Mouse (Mus musculus) left cerebral cortex, postnatal 36 days (tissue): Measurements from ENCODE around the gene Hectd1. TPM values are rescaled to one million over a fixed set of nuclear protein-coding genes. Genes with fewer than 3 reads are reported as not detected.
A peak's percentile ranks its signal among the peaks of the same experiment; 100 is the strongest.

ENCODE experiments used
- DNase-seq, 2 experiments: peaks; one replicate each; pipeline ENCODE4 v3.0.0; 2021 to 2022; ENCODE audit warnings: low spot score in 2 of 2, mixed read lengths in 1 of 2
- intact Hi-C: fragments of 180-260 bp; cut with DNase I; formaldehyde crosslinking; loops from one replicate; pipeline ENCODE4 v1.15.1; 2025
- total RNA-seq, 2 experiments: library from RNA; stranded (reverse); gene quantifications; 2 replicates each; pipeline ENCODE4 v1.2.3; 2021

The Hectd1 gene
- total RNA-seq, result 10 to 100 TPM; 80.3 to 85.1 TPM

DNA sequence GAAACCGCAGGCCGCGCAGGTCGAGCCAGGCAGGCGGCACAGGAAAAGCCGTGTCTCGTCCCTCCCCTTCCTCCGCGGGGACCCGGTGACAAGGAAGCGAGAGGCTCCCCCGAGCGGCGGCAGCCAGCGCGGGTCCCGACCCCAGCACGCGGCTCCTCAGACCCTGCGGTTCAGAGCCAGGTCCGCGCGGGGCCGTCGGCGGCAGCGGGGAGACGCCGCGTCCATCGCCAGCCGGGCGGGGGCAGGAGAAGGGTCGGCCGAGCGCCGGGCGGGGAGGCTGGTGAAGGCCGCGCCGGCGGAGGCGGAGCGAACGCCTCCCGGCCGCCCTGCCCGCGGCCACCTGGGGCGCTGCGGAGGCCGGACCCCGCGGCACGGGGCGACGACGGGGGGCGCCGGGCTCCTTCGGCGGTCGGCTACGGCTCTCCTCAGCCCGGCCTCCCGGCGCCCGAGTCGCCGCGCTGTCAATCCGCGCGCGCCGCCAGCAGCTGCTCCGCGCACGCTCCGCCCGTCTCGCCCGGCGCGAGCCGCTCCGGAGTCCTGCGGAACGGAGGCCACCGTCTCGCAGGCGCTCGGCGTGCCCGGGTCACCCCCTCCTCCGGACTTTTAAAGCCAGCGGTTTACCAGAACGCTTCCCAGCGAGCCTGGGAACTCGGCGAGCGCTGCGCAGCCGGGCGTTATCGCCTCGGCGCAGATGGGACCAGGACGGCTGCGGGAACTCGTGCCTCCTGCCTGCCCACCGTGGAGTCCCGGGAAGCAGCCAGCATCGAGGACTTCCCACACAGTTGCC, at the start of gene Hectd1:
Gene Hectd1 (minus strand): TSS at position 247 of the 787 bp plus-strand sequence.
- intact Hi-C loops, result no loop called here

DNA sequence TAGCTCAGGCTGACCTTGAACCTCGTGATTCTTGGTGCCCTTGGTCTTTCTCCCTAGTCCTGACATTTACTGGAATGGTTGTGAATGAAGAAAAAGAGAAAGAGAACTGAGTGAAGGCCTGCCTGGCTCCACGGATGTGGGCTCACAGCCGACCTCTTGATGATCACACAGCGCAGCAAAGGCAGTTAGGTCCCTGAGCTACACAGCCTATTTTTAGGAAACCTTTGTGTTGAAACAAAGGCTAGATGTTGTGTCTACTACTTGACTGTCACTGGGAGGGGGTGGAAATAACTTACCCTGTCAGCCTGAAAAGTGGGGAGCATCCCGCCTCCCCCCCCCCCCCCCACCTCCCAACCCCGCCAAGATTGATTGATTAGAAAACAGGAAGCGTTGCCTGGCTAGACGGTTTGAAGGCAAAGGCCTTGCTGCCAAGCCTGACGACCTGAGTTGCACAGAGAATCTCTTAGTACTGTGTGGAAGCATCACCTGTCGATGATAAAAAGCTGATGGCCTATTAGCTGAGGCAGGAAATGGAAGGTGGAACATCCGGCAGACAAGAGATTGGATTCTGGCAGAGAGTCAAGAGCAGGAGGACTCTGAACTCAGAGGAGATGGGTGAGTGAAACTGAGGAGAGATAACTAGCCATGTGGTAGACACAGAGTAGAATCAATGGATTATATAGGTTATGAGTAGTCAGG, 42.3 kb upstream of the Hectd1 start:
- intact Hi-C loops, result no loop called here
- no peak for DNase-seq

More for the DNA sequence above, at the start of gene Hectd1:
- peak; percentile 86 to 89 for DNase-seq

DNA sequence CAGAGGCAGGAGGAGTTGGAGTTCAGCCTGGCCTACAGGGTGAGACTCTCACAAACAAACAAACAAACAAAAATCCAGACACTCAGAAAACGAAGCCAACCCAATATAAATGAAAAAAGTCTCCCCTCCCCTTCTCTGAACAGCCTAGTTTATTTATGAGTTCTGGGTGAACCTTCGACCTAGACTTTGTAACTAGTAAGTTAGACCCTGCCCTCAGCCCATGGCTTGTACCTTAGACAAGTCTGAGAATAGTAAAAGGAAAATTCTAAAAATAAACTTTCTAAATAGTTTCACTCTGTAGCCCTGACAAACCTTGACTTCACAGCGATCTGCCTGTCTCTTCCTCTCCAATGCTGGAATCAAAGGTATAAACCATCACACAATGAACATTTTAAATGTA, 40.2 kb upstream of the Hectd1 start:
- DNase-seq, result no peak
- intact Hi-C loops, result no loop called here

DNA sequence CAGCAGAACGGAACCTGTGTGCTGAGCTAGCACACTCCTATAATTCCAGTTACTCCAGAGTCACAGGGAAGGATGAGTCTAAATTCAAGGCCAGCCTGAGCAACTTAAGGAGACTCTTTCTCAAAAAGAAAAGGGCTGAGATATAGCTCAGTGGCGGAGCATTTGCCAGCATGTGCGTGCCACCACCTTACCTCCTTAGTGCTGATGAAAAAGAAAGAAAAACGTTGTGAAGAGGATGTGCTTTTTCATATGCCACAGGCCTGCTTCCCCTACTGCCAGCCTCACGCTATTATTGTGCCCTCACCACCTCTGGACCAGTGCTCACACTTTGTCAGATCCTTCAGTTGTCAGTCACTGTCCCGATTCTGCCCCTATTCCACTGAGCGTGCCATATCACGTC, 37.7 kb upstream of the Hectd1 start:
- no peak for DNase-seq
- intact Hi-C loops, result no loop called here

DNA sequence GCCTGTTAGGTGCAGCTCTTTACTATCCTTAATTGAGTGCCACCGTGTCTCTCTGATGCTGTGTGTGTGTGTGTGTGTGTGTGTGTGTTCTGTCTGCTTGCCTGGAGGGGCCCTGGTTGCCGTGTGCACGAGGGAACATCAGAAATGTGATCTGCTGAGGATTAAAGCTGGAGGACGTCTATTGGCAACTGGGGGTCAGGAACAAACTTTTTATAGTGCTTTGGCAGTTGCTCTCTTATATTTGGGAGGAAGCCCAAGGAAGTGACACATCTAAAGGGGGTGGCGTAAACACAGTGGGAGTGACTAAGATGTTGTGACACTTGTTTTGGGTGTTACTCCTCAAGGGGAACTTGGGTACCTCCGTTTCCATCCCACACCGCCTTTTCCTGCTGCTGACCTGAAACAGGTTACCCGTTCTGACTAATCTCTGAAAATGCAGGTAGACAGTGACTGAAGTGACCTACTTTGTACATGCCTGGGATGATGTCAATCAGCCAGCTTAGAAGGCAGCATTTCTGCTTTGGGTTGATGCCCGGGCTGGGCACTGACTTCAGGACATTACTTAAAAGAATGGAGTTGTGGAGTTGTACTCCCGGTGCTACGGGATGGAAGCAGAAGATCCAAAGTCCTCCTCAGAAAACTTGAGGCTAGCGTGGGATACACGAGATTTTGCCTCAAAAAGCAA, 37.0 kb upstream of the Hectd1 start:
- intact Hi-C loops, result no loop called here
- no peak for DNase-seq

DNA sequence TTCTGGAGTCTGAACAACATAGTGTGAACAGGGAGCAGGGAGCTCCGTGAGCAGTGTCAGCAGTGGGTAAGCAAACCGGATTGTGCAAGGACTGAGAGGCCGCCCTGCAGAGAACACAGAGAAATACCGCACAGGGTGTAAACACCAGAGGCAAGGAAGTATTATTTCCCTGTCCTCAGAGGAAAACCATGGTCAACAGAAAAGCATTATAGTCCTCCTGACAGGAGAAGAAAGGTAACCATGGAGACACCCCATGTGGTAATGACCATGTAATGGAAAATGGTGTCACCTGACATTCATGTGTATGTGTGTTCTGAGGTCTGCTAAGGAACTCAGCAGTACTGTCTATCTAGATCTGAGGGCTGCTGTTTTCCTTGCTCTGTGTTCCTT, 36.4 kb upstream of the Hectd1 start:
- intact Hi-C loops, result no loop called here
- DNase-seq, result no peak

DNA sequence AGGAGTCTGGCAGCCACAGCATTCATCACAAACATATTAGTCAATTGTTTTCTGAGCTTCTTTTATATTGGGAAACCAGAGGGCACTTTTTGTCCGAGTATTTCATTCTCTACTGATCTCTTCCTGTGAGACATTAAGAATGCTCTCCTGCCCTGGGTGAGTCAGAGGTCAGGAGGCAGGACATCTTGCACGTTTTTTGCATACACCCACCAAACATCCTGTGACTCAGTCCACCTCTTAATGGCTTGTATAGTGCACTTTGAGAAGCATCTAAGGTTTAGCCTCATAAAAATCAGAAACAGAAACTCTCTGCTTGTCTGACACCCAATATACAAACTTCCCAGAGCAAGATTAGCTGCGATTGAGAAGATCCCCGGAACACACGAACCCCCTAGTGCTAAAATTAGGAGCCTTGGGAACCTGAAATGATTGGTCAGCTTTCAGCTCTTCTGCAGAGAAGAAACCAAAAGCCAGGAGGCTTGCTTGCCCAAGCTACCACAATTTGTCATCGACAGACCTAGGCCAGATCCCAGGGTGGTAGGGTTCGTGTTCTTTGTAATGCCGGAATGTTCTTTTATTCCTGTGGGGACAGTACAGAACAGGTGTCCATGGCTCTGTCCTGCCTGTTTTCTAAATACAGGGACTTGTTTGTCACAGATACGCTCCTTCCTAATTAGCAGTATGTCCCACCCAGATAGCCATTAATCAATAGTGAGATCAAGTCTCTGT, 35.9 kb upstream of the Hectd1 start:
- intact Hi-C loops, result no loop called here
- no peak for DNase-seq

DNA sequence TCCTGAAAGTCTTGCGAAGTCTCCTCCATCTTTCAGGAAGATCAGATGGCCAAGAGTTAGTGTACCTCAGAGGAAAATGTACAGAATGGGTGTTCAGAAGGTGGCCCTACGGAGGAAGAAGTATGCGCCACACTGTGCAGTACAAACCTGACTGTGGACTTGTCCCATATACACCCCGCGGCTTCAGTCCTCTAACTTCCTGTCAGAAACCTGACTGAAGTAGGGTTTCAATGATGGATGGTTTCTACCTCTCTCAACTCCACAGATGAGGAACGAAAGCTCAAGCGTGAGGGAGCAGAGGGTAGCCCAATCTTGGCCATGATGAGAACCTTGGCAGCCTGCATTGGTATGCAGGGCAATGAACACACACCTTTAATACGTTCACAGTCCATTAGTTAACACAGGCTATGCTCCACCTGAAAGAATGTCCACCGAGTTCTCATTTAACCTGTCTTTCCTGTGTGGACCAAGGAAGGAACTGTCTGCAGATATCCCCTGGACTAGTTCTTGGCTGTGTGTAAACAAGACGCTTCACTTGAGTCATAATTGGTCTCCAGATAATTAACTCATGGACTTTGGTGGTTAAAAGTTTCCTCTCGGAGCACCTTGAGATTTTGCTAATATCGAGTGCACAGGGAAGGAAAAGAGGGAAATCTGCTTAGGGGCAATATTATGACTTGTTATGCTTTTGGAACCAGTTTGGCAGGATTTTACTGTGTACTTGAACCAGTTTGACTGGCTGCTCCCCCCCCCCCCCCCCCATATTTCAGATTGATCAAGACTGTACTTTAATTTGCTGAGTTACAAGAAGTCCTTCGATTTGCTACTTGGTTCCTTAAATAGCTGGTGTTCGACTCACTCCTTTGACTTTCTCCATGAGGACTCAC, 34.0 kb upstream of the Hectd1 start:
- intact Hi-C loops, result no loop called here
- no peak for DNase-seq

DNA sequence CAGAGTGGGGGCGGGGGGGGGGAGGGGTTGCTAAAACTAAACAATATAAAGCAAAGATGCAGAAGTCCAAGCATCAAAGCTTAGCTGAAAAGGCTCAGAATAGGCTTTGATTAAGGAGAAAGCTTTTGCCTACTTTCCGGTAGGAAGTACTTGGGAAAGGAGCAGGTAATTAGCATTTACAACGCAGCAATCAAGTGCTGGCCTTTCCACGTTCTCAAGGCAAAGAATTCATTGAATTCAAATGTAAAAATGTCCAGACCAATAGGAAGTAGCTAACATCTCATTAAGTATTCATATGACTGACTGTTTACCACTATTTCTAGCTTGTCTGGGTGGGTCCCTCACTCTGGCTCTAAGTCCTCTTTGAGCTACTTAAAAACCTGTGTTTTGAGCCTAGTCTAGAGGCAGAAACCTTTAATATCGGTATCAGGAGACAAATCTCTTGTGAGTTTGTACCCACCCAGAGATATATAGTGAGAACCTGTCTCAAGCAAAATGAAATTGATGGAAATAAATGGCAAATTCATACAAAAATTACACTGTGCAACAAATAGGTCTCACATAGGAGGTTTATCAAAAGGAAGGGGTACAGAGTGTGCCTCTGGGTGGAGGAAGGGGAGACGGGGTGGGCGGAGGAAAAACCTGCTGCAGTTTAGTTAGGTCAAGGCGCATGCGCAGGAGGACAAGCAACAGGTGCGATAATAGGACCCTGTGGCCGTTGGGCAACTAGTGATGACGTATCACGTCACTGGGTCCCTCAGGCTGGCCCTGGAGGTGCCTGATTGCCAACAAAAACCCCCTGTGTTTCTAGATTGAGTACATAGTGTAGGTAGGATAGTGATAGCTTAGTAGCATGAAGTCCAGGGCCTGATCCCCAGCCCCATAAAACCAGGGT, 29.0 kb upstream of the Hectd1 start:
- no peak for DNase-seq
- intact Hi-C loops, result no loop called here

DNA sequence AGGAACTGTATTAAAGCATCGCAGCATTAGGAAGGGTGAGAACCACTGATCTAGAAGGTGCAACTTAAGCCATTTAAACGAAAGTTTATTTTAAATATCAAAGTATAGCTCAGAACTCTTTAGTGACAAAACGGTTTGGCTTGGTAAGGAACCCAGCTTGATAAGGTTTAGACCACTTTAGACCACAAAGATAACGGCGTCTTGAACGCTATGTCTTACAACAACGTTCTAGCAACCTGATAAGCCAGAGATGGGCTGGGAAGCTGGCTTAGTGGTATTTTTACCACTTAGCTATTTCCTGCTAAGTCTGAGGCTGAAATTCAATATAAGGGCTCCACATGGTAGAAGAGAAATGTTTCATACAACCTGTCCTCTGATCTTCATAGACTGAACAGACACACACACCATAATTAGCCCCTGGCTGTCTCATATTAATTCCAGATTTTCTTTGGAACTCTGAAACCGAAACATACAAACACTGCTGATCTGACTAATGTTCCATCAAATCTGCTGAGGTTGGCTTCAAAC, 27.5 kb upstream of the Hectd1 start:
- DNase-seq, result no peak
- intact Hi-C loops, result no loop called here

DNA sequence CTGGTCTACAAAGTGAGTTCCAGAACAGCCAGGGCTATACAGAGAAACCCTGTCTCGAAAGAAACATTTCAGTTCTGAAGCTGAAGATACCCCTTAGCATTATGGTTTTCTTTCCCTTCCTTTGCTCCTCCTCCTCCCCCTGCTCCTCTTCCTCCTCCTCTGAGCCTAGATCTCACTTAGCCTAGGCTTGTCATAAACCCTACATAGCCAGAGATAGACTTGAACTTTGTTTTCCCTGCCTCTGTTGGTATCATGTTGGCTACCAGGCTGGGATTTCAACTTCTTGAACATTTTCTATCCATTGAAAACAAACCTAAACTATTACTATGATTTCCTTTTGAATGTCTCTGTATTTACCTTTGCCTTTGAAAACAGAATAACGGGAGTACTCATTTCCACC, 26.5 kb upstream of the Hectd1 start:
- no peak for DNase-seq
- intact Hi-C loops, result no loop called here

DNA sequence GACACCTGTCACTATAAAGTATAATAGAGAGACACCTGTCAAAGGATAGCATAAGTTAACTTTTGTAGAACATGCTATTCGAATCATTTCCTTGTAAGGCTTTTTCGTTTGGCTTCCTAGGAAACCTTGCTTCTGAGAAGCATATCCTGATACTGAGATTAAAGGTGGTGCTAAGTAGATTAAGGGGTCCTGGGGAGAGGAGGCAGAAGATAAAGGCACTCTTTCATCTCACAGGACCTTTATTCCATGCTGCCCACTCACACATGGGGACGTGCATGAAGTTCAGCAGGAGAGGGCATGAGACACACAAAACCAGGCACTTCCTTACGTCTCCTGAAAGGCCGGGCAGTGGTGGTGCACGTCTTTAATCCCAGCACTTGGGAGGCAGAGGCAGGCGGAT, 26.1 kb upstream of the Hectd1 start:
- no peak for DNase-seq
- intact Hi-C loops, result no loop called here

DNA sequence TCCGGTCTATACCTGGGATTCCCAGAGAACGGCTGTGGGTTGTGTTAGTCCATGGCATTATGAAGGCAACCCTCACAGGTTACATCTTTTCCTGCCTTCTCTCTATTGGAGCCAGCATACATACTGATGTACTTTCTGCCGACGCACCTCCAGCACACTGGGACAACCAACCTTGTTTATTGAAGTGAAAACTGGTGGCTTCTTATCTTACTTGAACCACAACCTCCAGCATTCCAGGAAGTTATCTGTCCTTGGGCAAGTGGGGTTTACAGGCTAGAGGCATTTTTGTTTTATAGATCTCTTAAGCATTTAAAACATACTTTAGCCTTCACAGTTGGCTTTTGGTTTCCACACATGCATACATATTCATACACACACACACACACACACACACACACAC, 22.3 kb upstream of the Hectd1 start:
- intact Hi-C loops, result no loop called here
- DNase-seq, result no peak

DNA sequence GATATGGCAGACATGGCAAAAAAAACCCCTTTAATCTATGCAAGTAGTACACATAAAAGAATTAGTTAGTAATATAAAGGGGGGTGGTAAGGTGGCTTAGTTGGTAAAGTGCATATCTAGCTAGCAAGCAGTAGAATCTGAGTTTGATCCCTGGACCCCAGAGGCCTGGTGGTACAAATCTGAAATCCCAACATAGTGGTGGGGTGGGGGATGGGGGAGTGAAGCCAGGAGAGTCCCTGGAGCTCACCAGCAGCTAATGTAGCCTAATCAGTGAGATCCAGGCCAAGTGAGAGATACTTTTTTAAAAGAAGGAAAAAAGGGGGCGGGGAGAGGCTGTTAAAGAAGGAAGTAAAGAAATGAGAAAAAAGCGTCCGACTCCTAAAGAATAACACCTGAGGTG, 21.8 kb upstream of the Hectd1 start:
- no peak for DNase-seq
- intact Hi-C loops, result no loop called here

DNA sequence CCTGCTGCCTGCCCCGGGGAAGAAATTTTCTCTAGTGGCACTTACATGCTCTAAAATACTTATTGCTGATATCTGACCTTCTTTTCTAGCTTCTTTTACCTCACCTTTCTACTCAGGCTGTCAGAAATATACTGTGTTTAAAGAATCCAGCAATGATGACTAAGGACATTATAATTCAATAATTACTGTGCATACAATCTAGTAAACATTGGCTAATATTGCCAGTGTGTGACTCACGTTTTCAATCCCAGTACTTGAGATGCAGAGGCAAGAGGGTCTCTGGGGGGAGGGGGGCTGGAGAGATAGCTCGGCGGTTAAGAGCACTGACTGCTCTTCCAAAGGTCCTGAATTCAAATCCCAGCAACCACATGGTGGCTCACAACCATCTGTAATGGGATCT, 21.0 kb upstream of the Hectd1 start:
- no peak for DNase-seq
- intact Hi-C loops, result no loop called here

DNA sequence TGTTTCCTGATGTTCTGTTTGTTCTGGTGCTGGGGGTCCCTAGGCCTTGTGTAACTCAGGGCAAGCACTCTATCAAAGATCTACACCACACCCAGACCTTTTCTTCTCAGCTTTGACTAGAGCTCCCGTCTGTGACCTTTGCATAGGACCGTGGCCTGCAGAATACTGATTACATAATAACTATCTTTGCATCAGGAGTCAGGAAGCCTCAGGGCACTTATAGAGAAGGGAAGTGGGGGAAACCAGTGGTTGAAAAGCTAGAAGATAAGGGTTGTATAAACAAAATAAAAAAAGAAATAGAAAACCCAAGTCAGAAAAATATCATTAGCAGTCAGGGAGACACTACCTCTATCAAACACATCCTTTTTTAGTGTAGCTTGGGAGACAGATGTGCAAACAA, 20.6 kb upstream of the Hectd1 start:
- intact Hi-C loops, result no loop called here
- no peak for DNase-seq

DNA sequence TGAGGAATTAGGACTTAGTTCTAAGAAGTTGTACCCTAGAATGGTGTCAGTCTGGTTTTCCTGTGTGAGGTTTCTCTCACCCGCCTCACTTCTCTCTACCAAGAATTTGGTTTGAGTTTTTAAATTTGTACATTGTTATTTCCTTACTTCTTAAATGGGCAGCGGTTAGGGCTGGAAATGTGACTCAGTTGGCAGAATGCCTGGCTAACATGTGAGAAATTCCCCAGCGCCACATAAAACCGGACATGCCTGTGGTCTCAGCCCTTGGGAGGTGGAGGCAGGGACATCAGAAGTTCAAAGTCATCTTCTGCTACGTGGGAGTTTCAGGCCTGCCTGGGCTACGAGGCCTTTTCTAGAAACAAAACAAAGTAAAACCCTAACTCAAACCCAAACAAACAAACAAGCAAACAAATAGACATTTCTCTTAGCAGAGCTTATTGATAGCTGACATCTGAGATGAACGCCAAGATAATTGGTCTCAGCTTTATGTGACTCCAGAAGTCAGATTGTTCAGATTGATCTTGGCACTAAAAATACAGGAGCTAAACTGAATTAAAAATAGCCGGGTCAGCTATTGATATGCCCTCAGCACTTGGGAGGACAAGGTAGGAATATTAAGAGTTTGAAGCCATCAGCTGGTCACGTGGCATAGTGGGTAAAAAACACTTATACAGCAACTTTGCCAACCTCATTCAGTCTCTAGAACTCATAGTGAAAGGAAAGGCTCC, 18.8 kb upstream of the Hectd1 start:
- DNase-seq, result no peak
- intact Hi-C loops, result no loop called here
